8 mouse cellular contexts compared by ENCODE assay signal in genomic region chr10:60081905-60082304, GRCm38 (mm10). TPM values are rescaled to one million over a fixed set of nuclear protein-coding genes. Genes with fewer than 3 reads are reported as not detected.
DNase-seq lines count a peak whose midpoint lies in the region; ATAC-seq lines count a peak whose summit lies in the region.
"Had no signal": no experiment of that assay in that cellular context is flagged by ENCODE, and none has a peak within 500 bp of the region (broad histone marks: within the 10 kb centered on the region; RNA-seq: fewer than 3 reads in every experiment).

No protein-coding gene starts in this region.

- peaks cover 49% of the 10 kb centered on the region for H3K4me1 ChIP-seq in limb, embryonic 13.5 days
- H3K4me1 ChIP-seq in stomach, embryonic 15.5 days = peaks cover 30% of the 10 kb centered on the region

- H3K4me2 ChIP-seq in limb, embryonic 13.5 days (replicated peaks) = no peak overlapping the region
- H3K4me2 ChIP-seq in stomach, embryonic 15.5 days = no peak overlapping the region

- H3K36me3 ChIP-seq in limb, embryonic 13.5 days = no peaks in the 10 kb centered on the region
- H3K36me3 ChIP-seq in stomach, embryonic 15.5 days = no peaks in the 10 kb centered on the region

- intact Hi-C loops in heart, postnatal 36 days (cut with DNase I) = loop anchor here (5.0 kb wide), 1 partner anchor 80 kb away; the partner anchor contains the start of genes Anapc16 and Ascc1

- peak; percentile 18; the same call in 1 of the 2 replicates for ATAC-seq in limb, embryonic 13.5 days (ENCODE audit: low FRiP score, low read depth)
- ATAC-seq in stomach, embryonic 15.5 days (ENCODE audit: insufficient read depth, low FRiP score, low read depth) = peak; percentile 11; the same call in 1 of the 2 replicates

- no peak overlapping the region for H3K4me3 ChIP-seq in limb, embryonic 13.5 days
- no peak overlapping the region for H3K4me3 ChIP-seq in stomach, embryonic 15.5 days (replicated peaks)
- H3K4me3 ChIP-seq: myocyte had no signal

- H3K9me3 ChIP-seq in limb, embryonic 13.5 days = no peaks in the 10 kb centered on the region
- H3K9me3 ChIP-seq in stomach, embryonic 15.5 days = no peaks in the 10 kb centered on the region

- DNase-seq in right cerebral cortex, postnatal 36 days (ENCODE audit: low spot score in 2 of 2) = peak; percentile 29 to 52
- DNase-seq in right cerebral cortex, postnatal 14 days = no peak
- peak; percentile 17 for DNase-seq in cerebellum, adult 8-10 months
- DNase-seq in heart, postnatal 36 days = peak; percentile 77 to 83
- no peak for DNase-seq in embryo, embryonic 10.5 days (ENCODE audit: low spot score)

- H3K27ac ChIP-seq in limb, embryonic 13.5 days = peak overlapping the region; percentile 81
- H3K27ac ChIP-seq in stomach, embryonic 15.5 days = peak overlapping the region; percentile 8; the same call in 1 of the 2 replicates

- no peaks in the 10 kb centered on the region for H3K27me3 ChIP-seq in limb, embryonic 13.5 days
- no peaks in the 10 kb centered on the region for H3K27me3 ChIP-seq in stomach, embryonic 15.5 days (replicated peaks)

- 58% methylated on average over 5 of the region's 5 CpGs for WGBS in limb, embryonic 13.5 days
- 50% methylated on average over 5 of the region's 5 CpGs for WGBS in stomach, embryonic 15.5 days

- H3K9ac ChIP-seq in limb, embryonic 13.5 days = no peak overlapping the region
- H3K9ac ChIP-seq in stomach, embryonic 15.5 days = no peak overlapping the region

RNA-seq across cellular contexts. Expression of gene Spock2, which starts 24.1 kb away (rescaled TPM):
- 10 to 100 TPM; 16.7 to 20.1 TPM for total RNA-seq in heart, postnatal 36 days (2021)
- 6.1 and 7.2 TPM in 2 replicates for polyA plus RNA-seq in limb, embryonic 13.5 days (2015; fragmentation: Nextera tagmentation; extraction: Ambion mirVana)
- polyA plus RNA-seq in stomach, embryonic 15.5 days (2015; fragmentation: Nextera tagmentation; extraction: Ambion mirVana) = 5.3 and 6.1 TPM in 2 replicates

Comparison
In these comparisons a context has a peak if more than half of its experiments do, and no peak if none do; other contexts are left out.
1. DNase-seq: peak in right cerebral cortex, postnatal 36 days (2 of 2), cerebellum, adult 8-10 months (single experiment) and heart, postnatal 36 days (2 of 2); none in right cerebral cortex, postnatal 14 days (single experiment) and embryo, embryonic 10.5 days (single experiment).